Mouse (Mus musculus): ENCODE measurements around the gene Ninl.

The Ninl gene

DNA sequence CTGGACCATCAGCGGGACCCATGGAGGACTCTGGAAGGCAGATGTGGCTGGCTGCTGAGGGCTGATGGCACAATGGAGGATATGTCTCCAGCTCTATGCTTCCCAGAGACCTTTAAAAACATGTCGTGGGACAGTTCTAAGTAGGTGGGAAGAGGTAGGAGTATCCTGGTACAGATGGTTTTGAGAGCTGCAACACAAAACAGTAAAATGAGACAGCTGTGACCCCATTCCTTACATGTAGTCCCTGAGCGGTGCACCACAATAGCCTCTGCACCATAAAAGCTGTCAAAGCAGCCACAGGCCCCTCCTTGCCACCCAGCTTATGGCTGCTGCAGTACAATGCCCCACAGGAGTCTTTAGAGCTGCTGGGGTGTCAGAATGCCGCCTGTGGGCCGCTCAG, 41.6 kb downstream of the Ninl start:
- DNase-seq (ENCODE audit: low spot score in 2 of 2): no peak

DNA sequence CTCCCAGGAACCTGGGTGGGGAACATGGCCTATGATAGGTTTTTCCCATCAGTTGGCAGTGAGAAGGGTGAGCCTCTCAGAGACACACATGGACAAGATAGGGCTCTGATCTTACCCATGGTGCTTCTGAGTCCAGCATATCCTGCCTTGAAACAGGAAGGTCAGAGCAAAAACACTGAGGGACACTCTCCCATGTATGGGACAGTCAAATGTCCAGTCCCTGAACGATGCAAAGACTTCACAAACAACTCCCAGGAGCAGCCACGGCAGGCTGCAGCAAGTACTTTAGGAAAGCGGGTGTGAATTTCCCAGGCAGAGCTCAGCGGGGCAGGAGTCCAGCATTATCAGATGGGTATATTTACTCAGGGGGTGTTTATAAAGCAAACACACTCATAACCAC, 43.9 kb downstream of the Ninl start:
- no peak for DNase-seq (ENCODE audit: low spot score in 2 of 2)

DNA sequence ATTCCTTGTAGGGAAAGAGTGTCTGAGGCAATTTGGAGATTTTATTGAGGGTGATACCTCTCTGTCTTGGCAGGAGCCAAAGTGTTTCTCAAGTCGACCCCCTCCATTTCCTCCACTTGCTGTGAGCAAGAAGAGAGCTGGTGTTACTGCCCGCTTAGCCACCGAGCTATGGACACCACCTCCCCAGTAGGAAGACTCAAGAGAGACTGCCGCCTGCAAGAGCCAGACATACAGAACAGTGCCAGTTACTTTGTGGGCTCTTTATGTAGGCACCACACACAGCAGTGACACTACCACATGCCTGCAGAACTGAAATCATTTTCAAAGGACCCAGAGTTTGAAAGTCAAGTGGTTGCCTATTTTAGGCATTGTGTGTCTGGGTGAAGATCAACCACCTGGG, 48.1 kb downstream of the Ninl start:
- DNase-seq (ENCODE audit: low spot score in 2 of 2): no peak

DNA sequence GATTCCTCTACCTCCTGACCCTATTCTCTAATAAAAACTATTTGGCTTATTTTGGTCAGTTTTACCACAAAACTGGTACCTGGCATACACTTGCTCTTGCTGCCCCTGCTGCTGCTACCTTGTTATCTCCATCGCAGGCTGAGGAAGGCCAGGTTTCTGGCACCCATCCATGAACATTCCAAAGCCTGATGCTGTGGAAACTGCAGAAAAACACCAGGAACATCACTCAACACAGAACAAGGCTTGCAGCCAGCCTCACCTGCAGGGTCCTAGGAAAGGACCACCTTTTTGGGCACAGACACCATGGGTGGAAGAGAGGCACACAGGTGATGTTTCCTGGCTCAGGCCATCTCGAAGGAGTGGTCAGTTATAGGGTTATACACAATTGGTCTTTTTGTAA, 48.7 kb downstream of the Ninl start:
- DNase-seq (ENCODE audit: low spot score in 2 of 2): no peak

DNA sequence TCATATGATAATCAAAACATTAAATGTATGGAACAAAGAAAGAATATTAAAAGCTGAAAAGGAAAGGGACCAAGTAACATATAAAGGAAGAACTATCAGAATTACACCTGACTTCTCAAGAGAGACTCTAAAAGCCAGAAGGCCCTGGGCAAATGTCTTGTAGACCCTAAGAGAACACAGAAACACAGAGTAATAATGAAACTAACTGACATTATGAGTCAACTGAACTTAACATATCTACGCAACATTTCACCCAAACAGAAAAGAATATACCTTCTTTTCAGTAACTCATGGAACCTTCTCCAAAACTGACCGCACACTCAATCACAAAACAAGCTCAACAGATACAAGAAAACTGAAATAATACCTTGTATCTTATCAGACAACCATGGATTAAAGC, 53.8 kb downstream of the Ninl start:
- DNase-seq (ENCODE audit: low spot score in 2 of 2): no peak

DNA sequence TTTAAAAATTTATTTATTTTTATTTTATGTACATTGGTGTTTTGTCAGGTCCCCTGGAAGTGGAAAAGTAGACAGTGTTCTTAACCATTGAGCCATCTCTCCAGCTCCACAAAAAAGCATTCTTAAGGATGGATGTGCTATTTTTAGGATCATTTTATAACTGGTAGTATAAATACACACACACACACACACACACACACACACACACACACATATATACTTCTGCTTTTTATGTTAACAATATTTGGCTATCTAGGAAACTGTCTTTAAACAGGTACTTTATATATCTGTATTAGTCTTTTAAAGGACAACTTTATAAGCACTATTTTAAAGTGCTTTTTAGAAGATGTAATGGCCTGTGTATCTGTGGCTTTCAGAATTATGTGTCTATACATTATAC, 57.1 kb downstream of the Ninl start:
- no peak for DNase-seq (ENCODE audit: low spot score in 2 of 2)

DNA sequence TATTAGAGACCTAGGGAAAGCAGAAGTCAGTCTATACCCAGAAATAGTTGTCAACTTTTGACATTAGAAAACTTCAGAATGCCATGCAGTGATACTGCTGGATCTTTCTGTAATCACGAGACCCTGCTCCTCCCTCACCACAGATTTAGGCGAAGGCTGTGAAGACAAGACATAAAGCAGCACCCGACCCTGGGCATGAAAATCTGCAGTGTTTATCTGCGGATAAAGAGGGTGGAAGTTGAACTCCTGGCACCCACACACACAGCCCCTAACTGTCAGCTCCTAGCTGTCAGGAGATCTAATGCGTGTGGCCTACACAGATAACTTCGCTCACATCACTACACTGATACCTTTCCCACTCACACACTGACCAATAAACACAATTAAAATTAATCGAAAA, 57.7 kb downstream of the Ninl start:
- DNase-seq (ENCODE audit: low spot score in 2 of 2): no peak

DNA sequence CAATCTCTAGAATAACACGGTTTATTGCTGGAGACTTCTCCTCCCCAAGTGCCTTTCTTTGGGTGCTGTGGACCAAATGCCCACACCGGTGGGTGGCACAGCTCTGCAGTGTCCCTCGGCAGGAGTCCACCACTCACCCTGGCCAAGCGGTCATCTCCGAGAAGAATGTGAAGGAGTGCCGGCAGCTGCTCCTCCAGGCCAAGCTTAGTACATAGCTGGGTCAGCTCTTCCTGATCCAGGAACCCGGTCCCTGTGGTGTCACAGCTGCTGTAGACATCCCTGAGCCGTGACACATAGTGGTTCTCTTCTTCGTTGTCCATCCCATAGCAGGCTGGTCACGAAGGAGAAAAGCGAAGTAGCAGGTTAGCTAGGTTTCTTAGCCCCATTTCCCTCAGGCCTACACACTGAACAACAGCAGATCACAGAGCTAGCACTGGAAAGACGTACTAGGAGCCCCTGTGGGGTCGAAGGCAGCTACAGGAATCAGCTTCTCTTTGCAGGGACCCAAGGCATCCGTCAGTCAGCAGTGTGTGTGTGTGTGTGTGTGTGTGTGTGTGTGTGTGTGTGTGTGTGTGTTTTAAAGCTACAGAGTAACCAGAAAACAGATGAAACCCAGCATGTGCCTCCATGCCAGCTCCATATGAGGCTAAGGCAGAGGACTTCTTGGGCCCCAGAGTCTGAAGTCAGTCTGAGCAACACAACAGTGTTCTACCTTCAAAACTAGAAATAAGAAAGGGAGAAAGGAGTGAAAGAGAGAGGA, 59.1 kb downstream of the Ninl start:
- no peak for DNase-seq (ENCODE audit: low spot score in 2 of 2)

DNA sequence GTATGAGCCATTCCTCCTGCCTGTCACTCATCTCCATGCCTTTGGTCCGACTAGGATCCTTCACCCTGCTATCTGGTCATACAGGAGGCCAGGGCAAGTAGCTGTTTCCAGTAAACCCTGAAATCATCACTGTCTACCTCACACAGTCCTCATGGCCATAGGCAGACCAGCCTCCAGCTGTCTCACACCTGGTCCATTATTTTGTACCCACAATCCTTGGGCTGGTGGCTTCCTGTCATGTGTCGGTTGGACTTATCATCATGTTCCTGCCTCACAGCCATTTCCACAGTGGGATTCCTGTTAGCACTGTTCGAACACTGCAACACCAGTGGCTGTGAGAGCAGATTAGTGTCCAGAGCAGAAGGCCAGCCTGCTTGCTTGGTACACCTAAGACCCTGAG, 60.4 kb downstream of the Ninl start:
- DNase-seq (ENCODE audit: low spot score in 2 of 2): no peak

DNA sequence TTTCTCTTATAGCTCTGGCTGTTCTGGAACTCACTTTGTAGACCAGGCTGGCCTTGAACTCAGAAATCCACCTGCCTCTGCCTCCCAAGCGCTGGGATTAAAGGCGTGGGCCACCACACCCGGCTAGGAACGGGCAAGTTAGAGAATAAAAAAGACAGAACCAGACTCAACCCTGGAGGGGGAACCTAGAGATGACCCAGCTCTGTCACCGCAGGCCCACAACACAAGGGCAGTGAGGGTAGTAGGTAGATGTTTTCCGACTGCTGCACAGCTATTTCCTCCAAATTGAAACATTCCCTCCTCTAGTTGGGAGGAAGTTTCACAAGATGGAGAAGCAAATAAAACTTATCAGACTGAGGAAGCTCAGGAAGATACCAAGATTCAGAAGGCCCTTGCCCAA, 61.5 kb downstream of the Ninl start:
- DNase-seq (ENCODE audit: low spot score in 2 of 2): no peak

DNA sequence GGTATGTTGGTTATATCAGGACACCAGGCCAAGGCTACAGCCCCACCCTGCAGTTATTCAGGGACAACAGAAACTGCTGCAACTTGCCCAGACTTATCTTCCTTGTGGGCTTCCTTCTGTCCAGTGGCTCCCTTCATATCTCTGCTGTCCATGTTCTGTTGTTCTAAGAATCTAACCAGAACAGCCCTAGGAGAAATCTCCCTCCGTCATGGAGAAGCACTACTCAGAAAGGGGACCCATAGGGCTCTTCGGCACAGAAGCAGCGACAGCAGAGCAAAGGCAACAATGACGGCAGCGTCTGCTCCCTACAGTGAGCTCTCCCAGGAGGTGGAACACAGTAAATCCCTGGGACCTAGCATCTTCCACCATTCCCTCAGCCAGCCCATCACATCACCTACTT, 62.3 kb downstream of the Ninl start:
- DNase-seq (ENCODE audit: low spot score in 2 of 2): no peak

DNA sequence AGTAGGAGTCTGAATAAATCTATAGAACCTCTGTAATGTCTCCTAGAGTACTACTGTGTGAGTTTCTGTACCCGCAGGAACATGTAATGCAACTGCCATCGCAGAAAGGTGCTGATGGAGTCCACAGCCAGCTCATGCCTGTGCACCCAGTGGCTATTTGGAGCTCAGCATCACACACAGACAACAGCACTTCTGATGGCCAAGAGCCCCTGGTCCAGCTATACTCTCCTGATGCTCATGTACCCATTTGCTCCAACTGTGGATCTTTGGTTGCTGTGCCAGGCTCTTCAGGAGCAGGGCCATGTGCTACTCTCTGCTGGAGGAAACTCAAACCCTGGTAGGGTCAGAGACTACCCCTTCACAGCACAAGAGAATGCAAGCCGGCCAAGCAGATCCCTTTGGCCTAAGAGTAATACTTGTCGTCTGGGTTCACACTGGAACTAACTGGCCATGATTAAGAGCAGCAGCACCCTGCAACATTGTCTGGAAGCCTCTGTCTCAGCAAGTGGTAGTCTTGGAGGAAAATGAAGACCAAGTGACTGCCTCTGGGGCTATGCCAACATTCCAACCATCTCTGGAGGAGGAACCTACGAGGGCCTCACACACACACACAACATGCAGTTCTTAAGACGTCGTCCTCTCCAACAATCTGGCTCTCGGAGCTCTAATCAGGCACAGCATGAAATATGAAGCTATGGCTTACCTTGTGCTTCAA, 65.6 kb downstream of the Ninl start:
- no peak for DNase-seq (ENCODE audit: low spot score in 2 of 2)

DNA sequence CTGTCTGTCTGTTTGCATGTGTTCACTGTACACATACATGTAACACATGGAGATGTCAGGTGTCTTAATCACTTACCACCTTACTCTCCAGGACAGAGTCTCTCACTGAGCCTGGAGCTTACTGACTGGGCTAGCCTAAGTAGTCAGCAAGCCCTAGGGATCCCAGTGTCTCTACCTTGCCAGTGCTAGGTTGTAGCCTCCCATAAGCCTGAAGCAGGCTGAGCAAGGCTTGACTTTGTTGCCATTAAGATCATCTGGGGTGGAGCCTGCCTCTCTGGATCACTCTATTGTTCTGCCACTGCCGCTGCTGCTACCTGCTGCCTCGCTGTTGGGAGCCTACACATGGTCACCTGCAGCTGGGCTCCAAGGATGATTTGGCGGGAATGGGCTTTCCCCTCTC, 66.5 kb downstream of the Ninl start:
- no peak for DNase-seq (ENCODE audit: low spot score in 2 of 2)

DNA sequence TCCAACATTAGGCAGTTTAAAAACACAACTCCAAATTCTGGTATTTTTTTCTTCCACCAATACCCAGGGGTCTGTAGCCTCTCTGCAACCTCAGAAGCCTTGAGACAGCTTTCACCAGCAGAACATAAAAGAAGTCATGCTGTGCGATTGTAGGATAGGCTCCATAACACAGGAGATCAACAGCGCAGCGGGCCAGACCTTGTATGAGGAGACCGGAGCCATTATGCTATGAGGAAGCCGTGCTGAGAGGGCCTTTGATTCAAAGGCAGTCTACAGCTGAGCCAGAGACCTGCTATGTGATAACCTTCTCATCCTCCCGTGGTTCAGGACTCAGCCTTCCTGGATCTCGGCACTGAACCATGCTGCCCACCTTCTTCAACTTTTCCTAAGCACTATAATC, 67.3 kb downstream of the Ninl start:
- no peak for DNase-seq (ENCODE audit: low spot score in 2 of 2)

DNA sequence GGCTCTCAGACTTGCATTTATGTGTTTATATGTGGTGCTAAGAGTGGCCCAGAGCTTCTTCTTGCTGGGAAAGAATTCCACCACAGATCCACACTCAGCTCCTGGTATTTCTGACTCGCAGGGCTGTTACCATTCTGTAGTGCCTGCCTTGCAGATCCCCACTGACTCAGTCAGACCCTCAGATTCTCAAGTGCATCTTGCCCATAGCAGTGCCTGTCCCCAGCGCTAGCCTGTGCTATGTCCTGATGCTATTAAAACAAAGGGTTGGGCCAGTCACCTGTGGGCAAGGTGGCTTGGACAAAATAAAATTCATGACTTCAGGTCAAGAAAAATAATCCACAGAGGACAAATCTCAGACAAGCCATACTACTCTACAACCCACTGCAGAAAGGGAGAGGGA, 70.0 kb downstream of the Ninl start:
- DNase-seq (ENCODE audit: low spot score in 2 of 2): no peak

DNA sequence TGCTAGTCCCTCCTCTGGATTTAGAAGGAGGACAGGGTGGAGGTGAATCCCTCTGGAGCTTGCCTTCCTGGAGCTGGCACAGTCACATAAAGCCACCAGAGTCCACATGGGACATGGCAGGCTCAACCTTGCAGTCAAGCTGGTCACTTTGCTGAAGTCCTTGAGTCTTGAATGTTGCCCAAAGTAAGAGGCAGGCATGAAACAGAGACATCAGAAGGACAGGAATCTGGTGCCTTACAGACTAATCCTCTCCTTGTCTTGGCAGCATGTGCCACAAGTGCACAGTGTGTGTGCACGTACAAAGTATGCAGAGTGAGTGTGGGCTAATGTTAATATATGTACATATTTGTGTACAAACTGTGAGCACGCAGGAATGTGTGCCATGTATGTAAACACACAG, 71.7 kb downstream of the Ninl start:
- no peak for DNase-seq (ENCODE audit: low spot score in 2 of 2)

DNA sequence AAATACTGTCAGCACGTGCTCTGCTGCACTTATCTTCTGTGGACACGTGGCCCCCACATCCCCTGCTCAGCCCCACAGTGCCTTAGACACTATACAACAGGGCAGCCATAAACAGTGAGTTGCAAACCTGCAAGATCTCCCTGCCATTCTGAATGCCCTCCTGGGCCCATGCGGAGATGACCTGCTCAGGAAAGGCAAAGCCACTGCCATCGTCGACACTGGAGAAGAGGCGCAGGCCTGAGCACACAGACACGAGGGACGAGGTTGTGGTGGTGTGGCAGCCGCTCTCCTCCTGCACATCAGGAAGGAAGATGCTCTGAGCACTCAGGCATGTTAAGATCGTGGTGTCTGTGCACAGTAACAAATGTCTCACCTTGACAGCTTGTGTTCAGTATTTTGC, 73.2 kb downstream of the Ninl start:
- DNase-seq (ENCODE audit: low spot score in 2 of 2): no peak

DNA sequence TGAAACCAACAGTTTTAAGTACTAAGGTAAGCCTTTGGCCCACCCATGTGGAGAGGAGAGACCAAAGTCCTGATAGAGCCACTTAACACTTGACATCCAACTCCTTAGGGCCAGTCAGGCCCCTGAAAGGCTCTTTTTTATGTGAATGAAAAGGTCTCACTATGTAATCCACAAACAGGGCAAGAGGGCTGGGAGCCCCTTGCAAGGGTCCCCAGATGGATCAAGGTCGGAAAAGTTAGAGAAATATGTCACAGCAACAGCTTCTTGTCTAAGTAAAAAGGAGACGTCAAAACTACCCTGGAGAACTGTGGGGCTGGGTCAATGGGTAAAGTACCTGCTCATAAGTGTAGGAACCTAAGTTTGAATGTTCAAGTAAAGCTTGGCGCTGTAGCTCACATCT, 74.5 kb downstream of the Ninl start:
- DNase-seq (ENCODE audit: low spot score in 2 of 2): no peak

DNA sequence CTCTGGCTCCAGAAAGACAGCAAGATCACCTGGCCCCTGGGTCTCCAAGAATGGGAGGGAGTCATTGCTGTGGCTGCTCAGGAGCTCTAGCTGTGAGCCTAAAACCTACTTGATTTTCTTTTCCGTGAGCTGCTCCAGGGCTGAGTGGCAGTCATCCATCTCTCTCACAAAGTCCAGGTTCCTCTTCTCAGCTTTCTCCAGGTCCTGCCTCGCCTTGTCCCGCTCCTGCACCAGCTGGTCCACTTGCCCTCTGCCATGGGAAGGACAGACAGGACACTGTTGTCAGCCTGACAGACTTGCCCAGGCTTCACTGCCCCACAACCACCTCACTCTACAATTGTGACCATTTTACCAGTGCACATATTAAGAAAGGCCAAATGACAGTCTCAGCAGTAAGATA, 75.9 kb downstream of the Ninl start:
- DNase-seq (ENCODE audit: low spot score in 2 of 2): no peak

DNA sequence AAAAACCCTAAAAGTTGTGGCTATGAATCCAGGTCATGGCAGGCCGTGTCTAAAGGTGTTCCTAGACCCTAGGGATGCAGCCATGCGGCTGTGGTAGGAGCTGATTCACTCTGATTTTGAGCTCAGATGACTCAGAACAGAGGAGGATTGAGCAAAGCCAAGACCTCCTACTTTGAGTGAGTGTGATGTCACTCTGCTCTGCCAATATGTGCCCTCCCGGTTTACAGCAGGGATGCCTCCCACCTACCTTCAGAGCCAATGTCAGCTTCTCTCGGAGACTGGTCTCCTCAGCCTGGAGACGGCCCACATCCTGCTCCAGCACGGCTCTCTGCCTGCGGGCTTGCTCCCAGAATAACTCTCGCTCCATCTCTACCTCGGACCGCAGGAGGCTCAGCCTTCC, 79.7 kb downstream of the Ninl start:
- no peak for DNase-seq (ENCODE audit: low spot score in 2 of 2)

DNA sequence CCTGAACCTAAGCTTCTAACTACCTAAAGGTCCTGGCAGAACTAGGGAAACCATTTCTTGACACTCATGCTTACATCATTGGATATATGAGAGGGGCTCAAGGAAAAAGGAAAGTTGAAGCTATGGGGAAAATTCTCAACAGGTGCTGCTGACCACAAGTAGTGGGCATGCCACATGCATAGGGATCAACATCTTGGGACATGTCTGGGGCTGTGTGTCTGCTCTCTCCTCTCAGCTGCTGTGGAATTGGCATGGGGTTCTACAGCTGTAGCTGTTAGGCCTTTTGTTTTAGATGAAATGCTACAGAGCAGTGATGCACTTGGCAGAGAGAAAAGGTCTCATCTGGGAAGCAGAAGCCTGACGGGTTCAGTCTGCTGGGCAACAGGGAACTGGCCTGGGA, 83.3 kb downstream of the Ninl start:
- DNase-seq (ENCODE audit: low spot score in 2 of 2): no peak

DNA sequence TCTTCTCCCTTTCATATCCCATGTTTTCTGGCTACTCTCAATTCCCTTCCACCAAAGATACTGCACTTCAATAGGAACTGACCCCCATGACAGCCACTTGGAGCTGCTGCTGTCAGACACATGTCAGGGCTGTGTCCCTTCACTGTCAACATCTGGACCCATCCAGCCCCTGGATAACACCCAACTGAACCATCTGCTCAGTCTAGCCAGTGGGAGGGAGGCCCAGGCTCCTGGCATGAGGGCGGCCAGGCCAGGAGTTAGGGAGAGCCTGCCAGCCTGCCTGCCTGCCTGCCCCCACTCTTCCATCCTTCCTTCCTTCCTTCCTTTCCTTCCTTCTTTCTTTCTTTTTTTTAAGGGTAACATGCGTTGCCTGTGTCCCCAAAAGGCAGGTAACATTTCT, 88.0 kb downstream of the Ninl start:
- DNase-seq (ENCODE audit: low spot score in 2 of 2): no peak

DNA sequence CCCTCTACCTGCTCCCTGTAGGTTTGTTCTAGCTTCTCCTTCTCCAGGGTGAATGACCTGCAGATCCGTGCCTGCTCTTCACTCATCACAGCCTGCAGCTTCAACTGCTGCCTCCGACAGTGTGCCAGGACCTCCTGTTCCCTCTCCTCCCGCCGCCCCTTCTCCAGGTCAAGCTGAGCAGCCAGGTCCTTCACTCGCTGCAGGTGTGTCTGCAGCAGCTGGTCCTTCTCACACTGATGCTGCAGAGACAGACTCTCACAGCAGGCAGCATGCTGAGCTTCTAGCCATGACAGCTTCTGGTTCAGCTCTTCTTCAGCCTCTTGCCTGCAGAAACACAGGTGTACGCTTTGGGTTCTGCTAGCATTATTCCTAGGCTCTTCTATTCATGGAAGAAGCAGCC, 89.1 kb downstream of the Ninl start:
- DNase-seq (ENCODE audit: low spot score in 2 of 2): no peak

DNA sequence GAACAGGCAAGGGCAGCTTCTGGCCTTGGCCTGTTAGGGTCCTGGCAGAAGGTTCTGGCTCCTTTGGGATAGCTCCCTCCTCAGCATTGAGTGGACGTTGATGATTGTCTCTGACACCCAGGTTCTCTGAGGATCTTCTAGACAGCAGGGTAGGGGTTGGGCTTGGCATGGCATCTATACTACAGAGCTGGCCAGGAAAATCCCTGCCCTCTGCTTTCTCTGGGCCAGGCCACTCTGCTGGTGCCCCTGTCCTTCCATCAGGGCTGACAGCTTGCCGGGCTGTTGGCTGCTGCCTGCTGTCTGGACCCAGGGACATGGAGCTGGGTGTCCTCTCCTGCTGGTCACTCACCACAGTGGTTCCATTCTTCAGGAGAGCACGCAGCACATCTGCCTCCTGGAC, 89.5 kb downstream of the Ninl start:
- no peak for DNase-seq (ENCODE audit: low spot score in 2 of 2)

All from spleen, postnatal 14 days (tissue).